Mouse (Mus musculus) erythroblast, embryonic 14.5 days (primary cell): Measurements from ENCODE around the gene Ifit1bl1. TPM values are rescaled to one million over a fixed set of nuclear protein-coding genes. Genes with fewer than 3 reads are reported as not detected.

ENCODE experiments used
- H3K27me3 ChIP-seq: 2 replicates; pipeline ENCODE4 v1.6.1; 2012; ENCODE audit warnings: inconsistent platforms; ENCODE audit not compliant: control insufficient read depth
- H3K36me3 ChIP-seq: 2 replicates; pipeline ENCODE4 v1.6.1; 2012; ENCODE audit warnings: mild to moderate bottlenecking, inconsistent platforms; ENCODE audit not compliant: control insufficient read depth
- H3K4me1 ChIP-seq: 2 replicates; pipeline ENCODE4 v1.6.1; 2012; ENCODE audit warnings: inconsistent platforms; ENCODE audit not compliant: control insufficient read depth
- H3K4me3 ChIP-seq: replicated peaks from 2 replicates; pipeline ENCODE3; 2012; ENCODE audit warnings: moderate library complexity, mild to moderate bottlenecking, inconsistent platforms
- H3K9me3 ChIP-seq: 2 replicates; pipeline ENCODE4 v1.6.1; 2012; ENCODE audit warnings: low read length, inconsistent platforms, mixed read lengths; ENCODE audit not compliant: control insufficient read depth
- GATA1 ChIP-seq: IDR thresholded peaks from 2 replicates; pipeline ENCODE4 v1.6.1; 2012; ENCODE audit warnings: low read length, inconsistent platforms, mixed read lengths
- TAL1 ChIP-seq: IDR thresholded peaks from 3 replicates; pipeline ENCODE4 v1.6.1; 2012; ENCODE audit warnings: low read length, inconsistent platforms, mixed read lengths
- polyA plus RNA-seq: library from polyadenylated mRNA; stranded (reverse); fragments of >175 nt; gene quantifications from 2 replicates; pipeline ENCODE4 v1.2.3, GENCODE M21; 2012

Ifit1bl1 gene
- polyA plus RNA-seq, 1 experiment = 0.01 TPM

- no peaks in the 10 kb centered on the region for H3K4me1 ChIP-seq
- H3K9me3 ChIP-seq = no peaks in the 10 kb centered on the region
- peaks cover 5% of the 10 kb centered on the region; the same call in 1 of the 2 replicates for H3K36me3 ChIP-seq
- no peaks in the 10 kb centered on the region for H3K27me3 ChIP-seq
- TF ChIP-seq TAL1 (no peak), GATA1 (no peak)
- H3K4me3 ChIP-seq = no peak overlapping the region
Observed at GRCm38 (mm10) chr19:34569896-34570476, 31.8 kb downstream of the Ifit1bl1 start.

- Histone ChIP-seq H3K4me3 (no peak overlapping the region), H3K27me3 (no peaks in the 10 kb centered on the region), H3K36me3 (peaks cover 5% of the 10 kb centered on the region; the same call in 1 of the 2 replicates), H3K9me3 (no peaks in the 10 kb centered on the region), H3K4me1 (no peaks in the 10 kb centered on the region)
- TF ChIP-seq TAL1 = no peak
- TF ChIP-seq GATA1 = no peak
Observed at GRCm38 (mm10) chr19:34568988-34569895, 32.5 kb downstream of the Ifit1bl1 start.

DNA sequence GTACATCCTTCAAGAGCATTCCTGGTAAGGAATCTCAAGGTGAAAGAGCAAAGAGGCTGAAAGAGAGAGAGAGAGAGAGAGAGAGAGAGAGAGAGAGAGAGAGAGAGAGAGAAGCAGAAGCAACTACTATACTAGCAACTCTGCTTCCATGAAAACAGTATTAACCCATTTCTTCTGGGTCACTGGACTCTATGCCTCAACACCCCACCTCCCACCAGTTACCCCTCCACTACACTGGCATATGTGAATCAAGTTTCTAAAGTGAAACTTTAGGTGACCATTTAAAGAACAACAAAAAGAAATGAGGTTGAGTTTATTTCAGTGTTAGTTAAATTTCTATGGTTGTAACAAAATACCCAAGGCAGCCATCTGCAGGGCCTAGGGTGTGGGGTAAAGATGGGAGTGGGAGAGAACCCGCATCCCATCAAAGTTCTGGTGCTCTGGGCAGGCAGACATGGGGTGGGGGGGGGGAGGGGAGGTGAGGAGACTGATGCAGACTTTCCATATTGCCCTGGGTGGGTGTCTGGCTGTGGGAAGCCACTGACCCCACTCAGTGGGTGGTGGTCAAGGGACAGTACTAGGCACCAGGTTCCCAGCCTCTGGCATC, 35.5 kb downstream of the Ifit1bl1 start:
- no peak overlapping the region for H3K4me3 ChIP-seq
- H3K9me3 ChIP-seq = no peaks in the 10 kb centered on the region
- H3K4me1 ChIP-seq = peaks cover 5% of the 10 kb centered on the region
- H3K36me3 ChIP-seq = no peaks in the 10 kb centered on the region
- TF ChIP-seq GATA1 = no peak
- no peak for TF ChIP-seq TAL1
- H3K27me3 ChIP-seq = no peaks in the 10 kb centered on the region

- Histone ChIP-seq H3K36me3 (no peaks in the 10 kb centered on the region), H3K4me3 (no peak overlapping the region), H3K9me3 (no peaks in the 10 kb centered on the region), H3K27me3 (no peaks in the 10 kb centered on the region), H3K4me1 (peaks cover 7% of the 10 kb centered on the region)
- no peak for TF ChIP-seq TAL1
- no peak for TF ChIP-seq GATA1
Observed at GRCm38 (mm10) chr19:34562556-34562955, 39.2 kb downstream of the Ifit1bl1 start.

GRCm38 (mm10) chr19:34556621-34557020, 45.1 kb downstream of the Ifit1bl1 start:
- Histone ChIP-seq H3K36me3 (no peaks in the 10 kb centered on the region), H3K4me3 (no peak overlapping the region), H3K27me3 (no peaks in the 10 kb centered on the region), H3K4me1 (peaks cover 4% of the 10 kb centered on the region), H3K9me3 (no peaks in the 10 kb centered on the region)
- TF ChIP-seq TAL1 (no peak), GATA1 (no peak)

DNA sequence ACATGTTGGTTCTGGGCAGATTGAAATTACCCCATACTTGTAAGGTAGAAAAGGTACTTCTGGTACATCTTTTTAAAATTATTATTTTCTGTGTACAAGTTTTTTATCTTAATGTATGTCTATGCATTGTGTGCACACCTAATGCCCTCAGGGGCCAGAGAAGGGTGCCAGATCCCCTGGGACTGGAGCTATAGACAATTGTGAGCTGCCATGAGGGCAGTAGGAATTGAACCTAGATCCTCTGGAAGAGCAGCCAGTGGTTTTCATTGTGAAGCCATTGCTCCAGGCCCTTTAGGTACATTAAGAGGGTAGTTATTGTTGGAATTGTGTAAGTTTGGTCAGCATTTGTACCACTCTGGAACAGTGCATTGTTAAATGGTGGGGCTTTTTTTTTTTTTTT, 47.7 kb downstream of the Ifit1bl1 start:
- H3K4me3 ChIP-seq = no peak overlapping the region
- H3K9me3 ChIP-seq = no peaks in the 10 kb centered on the region
- H3K27me3 ChIP-seq = no peaks in the 10 kb centered on the region
- no peaks in the 10 kb centered on the region for H3K36me3 ChIP-seq
- peaks cover 14% of the 10 kb centered on the region for H3K4me1 ChIP-seq
- TF ChIP-seq GATA1 (no peak), TAL1 (no peak)

DNA sequence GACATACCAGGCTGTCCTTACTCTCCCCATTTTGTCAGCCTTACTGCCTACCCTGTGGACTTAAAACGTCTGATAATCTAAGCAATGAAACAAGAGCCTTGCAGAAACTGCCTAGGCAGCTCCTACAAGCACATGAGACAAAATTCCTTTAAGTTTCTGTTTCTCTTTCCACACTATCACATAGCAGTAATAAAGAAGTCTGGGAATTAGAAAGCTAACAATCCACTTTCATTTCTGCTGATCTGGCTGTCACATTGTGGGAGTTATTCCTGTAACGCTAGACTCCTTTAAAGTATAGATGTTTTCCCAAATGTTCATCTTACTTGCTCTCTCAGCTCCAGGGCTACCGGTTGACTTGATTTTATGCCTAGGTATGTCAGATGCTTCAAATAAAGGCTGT, 48.2 kb downstream of the Ifit1bl1 start:
- TF ChIP-seq TAL1 (no peak), GATA1 (no peak)

GRCm38 (mm10) chr19:34553021-34553420, 48.7 kb downstream of the Ifit1bl1 start:
- Histone ChIP-seq H3K4me3 (no peak overlapping the region), H3K36me3 (no peaks in the 10 kb centered on the region), H3K9me3 (no peaks in the 10 kb centered on the region), H3K4me1 (peaks cover 15% of the 10 kb centered on the region), H3K27me3 (no peaks in the 10 kb centered on the region)
- TF ChIP-seq TAL1 = no peak
- TF ChIP-seq GATA1 = no peak

More for the DNA sequence above, 48.2 kb downstream of the Ifit1bl1 start:
- peaks cover 14% of the 10 kb centered on the region for H3K4me1 ChIP-seq
- H3K36me3 ChIP-seq = no peaks in the 10 kb centered on the region
- no peaks in the 10 kb centered on the region for H3K9me3 ChIP-seq
- H3K4me3 ChIP-seq = no peak overlapping the region
- H3K27me3 ChIP-seq = no peaks in the 10 kb centered on the region

GRCm38 (mm10) chr19:34551981-34552380, 49.8 kb downstream of the Ifit1bl1 start:
- Histone ChIP-seq H3K9me3 (no peaks in the 10 kb centered on the region), H3K4me1 (peaks cover 16% of the 10 kb centered on the region), H3K36me3 (no peaks in the 10 kb centered on the region), H3K27me3 (no peaks in the 10 kb centered on the region), H3K4me3 (no peak overlapping the region)
- TF ChIP-seq GATA1 (no peak), TAL1 (no peak)
